Mouse (Mus musculus) testis, adult 2 months (tissue): ENCODE results near the gene Tmbim6.

Experiments
- CTCF ChIP-seq: fragments of 200-500 bp; IDR thresholded peaks from 2 replicates; pipeline ENCODE4 v1.5.1; 2012; ENCODE audit warnings: low read depth, mild to moderate bottlenecking, inconsistent platforms, low read length, moderate library complexity; ENCODE audit not compliant: control insufficient read depth, insufficient read depth, insufficient replicate concordance
- POLR2A ChIP-seq: fragments of 200-500 bp; IDR thresholded peaks from 2 replicates; pipeline ENCODE4 v1.6.1; 2012; ENCODE audit warnings: low read depth, mild to moderate bottlenecking, inconsistent platforms, low read length, moderate library complexity; ENCODE audit not compliant: control insufficient read depth

GRCm38 (mm10) chr15:99455415-99455814 lies 62.7 kb downstream of the Tmbim6 start:
- TF ChIP-seq CTCF, result no peak
- TF ChIP-seq POLR2A, result no peak
